Mouse (Mus musculus) olfactory bulb, adult 2 months (tissue): ENCODE data around the gene Gm3164.
"Not testable (repeated sequence)": the region's sequence is repeated elsewhere in the genome, so short reads cannot be mapped to it uniquely, and the experiment has no call there.

Experiments used
- CTCF ChIP-seq: fragments of 200-500 bp; IDR thresholded peaks from 2 replicates; pipeline ENCODE4 v1.5.1; 2012; ENCODE audit warnings: low read depth, mild to moderate bottlenecking, low read length, moderate library complexity; ENCODE audit not compliant: insufficient read depth
- POLR2A ChIP-seq: fragments of 200-500 bp; IDR thresholded peaks from 2 replicates; pipeline ENCODE4 v1.6.1; 2012; ENCODE audit warnings: mild to moderate bottlenecking, low read depth, low read length, moderate library complexity; ENCODE audit not compliant: insufficient read depth

DNA sequence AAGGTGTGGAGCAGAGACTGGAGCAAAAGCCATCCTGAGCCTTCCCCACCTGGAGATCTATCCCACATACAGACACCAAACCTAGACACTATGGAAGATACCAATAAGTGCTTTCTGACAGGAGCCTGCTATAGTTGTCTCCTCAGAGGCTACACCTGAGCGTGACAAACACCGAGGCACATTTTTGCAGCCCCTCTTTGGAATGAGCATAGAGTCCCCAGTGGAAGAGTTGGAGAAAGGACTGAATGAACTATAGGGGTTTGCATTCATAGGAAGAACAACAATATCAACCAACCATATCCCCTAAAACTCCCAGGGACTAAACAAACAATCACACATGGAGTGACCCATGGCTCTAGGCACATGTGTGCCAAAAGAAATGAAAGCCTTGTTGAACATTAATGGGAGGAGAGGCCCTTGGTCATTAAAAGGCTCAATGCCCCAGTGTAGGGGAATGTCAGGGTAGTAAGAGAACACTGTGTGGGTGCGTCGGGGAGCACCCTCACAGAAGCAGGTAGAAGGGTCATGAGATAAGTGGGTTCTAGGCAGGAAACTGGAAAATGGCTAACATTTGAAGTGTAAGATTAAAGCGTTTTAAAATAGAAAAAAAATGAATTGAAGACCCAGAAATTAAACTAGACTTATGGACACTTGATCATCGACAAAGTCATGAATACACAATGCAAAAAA, 22.3 kb upstream of the Gm3164 start:
- TF ChIP-seq POLR2A, CTCF: not testable (repeated sequence)
